Mouse (Mus musculus): Measurements from ENCODE around the gene Cnot11. TPM values are rescaled to one million over a fixed set of nuclear protein-coding genes. Genes with fewer than 3 reads are reported as not detected.

The Cnot11 gene
- polyA plus RNA-seq, 1 experiment from 2014 or later = 23.2 TPM

DNA sequence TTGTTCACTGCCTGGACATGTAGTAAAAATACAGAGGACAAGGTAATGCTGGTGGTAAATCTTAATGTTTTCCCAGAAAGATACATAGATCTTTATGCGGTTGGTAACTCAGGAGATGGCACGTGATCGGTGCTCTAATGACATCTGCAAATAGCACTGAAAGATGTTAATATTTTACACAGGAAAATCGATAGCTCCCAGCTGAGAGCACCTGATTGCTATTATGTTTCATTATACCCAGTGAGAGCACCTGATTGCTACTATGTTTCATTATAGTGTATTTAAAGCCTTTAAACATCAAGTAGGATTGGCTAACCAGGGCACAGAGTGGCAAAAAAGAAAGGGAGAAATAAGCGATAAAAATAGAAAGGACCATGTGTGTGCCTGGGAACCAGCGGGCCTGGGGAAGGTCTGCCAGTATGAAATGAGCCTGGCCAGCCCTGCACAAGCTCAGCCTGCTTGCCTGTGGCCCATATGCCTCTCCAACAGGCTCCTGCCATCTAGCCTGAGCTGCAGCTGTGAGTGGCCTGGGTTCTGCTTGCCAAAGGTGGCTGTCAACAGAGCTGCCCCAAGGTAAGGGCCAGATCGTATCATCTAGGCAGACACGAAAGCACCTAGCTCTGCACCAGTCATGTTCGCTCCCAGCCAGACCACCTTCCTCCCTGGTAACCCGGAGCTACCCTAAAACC lies 19.3 kb upstream of the Cnot11 start:
- Histone ChIP-seq H3K9me3 (no peaks in the 10 kb centered on the region), H3K9ac (no peak overlapping the region), H3K4me2 (replicated peaks) (no peak overlapping the region), H3K4me3 (no peak overlapping the region), H3K27me3 (no peaks in the 10 kb centered on the region), H3K36me3 (no peaks in the 10 kb centered on the region), H3K27ac (no peak overlapping the region), H3K4me1 (peaks cover 6% of the 10 kb centered on the region)
- 57% methylated on average over 10 of the region's 10 CpGs for WGBS
- 0 out of 2 replicates have a peak, but pooled peaks have one; percentile 24 for ATAC-seq (ENCODE audit: low FRiP score, low read depth)

DNA sequence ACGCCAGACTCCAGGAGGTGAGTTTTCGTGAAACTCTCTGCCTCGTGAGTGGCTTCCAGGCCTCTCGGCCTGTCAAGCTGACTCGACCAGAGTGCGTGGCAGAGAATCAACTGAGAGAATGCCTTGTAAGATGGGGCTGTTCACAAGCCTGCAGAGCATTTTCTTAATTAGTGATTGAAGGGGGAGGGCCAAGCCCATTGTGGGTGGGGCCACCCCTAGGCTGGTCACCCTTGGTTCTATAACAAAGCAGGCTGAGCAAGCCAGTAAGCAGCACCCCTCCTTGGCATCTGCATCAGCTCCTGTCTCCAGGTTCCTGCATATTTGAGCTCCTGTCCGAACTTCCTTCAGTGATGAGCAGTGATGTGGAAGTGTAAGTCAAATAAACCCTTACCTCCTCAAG lies 13.5 kb upstream of the Cnot11 start:
- Histone ChIP-seq H3K9me3 (no peaks in the 10 kb centered on the region), H3K4me3 (no peak overlapping the region), H3K4me2 (replicated peaks) (no peak overlapping the region), H3K4me1 (no peaks in the 10 kb centered on the region), H3K27me3 (no peaks in the 10 kb centered on the region), H3K9ac (no peak overlapping the region), H3K36me3 (no peaks in the 10 kb centered on the region), H3K27ac (no peak overlapping the region)
- no peak for ATAC-seq (ENCODE audit: low FRiP score, low read depth)
- 91% methylated on average over 7 of the region's 7 CpGs for WGBS

DNA sequence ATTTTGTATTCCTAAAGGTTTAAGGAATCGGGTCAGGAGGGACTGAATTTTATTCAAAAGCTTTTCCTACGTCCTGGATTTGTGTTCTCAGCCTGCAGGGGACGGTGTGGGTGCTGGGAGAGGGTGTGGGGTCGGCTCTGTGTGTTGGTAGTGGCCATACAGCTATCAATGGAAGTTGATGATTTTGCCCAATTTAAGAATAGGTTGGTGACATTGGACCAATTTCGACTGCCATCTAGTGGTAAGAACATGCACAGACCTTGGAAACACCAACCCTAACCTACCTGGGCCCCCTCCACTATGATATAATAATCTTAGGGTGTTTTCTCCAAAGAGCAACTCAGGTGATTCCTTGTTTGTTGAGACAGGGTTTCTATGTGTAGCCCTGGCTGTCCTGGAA lies 12.3 kb upstream of the Cnot11 start:
- Histone ChIP-seq H3K36me3 (no peaks in the 10 kb centered on the region), H3K4me3 (no peak overlapping the region), H3K27ac (no peak overlapping the region), H3K9me3 (no peaks in the 10 kb centered on the region), H3K27me3 (no peaks in the 10 kb centered on the region), H3K4me1 (no peaks in the 10 kb centered on the region), H3K4me2 (replicated peaks) (no peak overlapping the region), H3K9ac (no peak overlapping the region)
- 24% methylated on average over 5 of the region's 5 CpGs for WGBS
- no peak for ATAC-seq (ENCODE audit: low FRiP score, low read depth)

DNA sequence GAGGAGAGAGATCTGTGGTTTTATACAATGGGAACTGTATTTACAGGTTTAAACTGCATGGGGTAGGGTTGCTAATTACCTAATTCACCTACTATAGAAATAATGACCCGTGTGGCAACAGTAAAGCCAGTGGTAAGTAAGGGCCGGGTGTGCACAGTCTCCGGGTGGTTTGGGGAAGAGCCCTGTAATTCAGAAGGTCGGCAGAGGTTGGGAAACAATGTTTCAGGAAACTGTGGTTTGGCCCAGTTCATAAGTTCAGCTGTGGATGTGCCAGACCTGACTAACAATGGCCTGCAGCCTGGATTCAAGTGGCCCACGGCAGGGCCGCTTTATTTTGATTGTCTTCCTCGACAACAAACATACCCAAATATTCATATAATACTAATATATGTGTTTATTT lies 9.0 kb upstream of the Cnot11 start:
- H3K9ac ChIP-seq = no peak overlapping the region
- ATAC-seq (ENCODE audit: low FRiP score, low read depth) = no peak
- H3K4me3 ChIP-seq = no peak overlapping the region
- no peaks in the 10 kb centered on the region for H3K9me3 ChIP-seq
- H3K27me3 ChIP-seq = no peaks in the 10 kb centered on the region
- 66% methylated on average over 7 of the region's 7 CpGs for WGBS
- no peaks in the 10 kb centered on the region for H3K4me1 ChIP-seq
- H3K4me2 ChIP-seq (replicated peaks) = no peak overlapping the region
- H3K36me3 ChIP-seq = no peaks in the 10 kb centered on the region
- H3K27ac ChIP-seq = no peak overlapping the region

- Histone ChIP-seq H3K9me3 (no peaks in the 10 kb centered on the region), H3K9ac (no peak overlapping the region), H3K4me3 (no peak overlapping the region), H3K27ac (no peak overlapping the region), H3K36me3 (no peaks in the 10 kb centered on the region), H3K4me2 (replicated peaks) (no peak overlapping the region), H3K4me1 (no peaks in the 10 kb centered on the region), H3K27me3 (no peaks in the 10 kb centered on the region)
- WGBS = 84% methylated on average over 9 of the region's 9 CpGs
- no peak for ATAC-seq (ENCODE audit: low FRiP score, low read depth)
Observed at GRCm38 (mm10) chr1:39526371-39527167, 8.2 kb upstream of the Cnot11 start.

DNA sequence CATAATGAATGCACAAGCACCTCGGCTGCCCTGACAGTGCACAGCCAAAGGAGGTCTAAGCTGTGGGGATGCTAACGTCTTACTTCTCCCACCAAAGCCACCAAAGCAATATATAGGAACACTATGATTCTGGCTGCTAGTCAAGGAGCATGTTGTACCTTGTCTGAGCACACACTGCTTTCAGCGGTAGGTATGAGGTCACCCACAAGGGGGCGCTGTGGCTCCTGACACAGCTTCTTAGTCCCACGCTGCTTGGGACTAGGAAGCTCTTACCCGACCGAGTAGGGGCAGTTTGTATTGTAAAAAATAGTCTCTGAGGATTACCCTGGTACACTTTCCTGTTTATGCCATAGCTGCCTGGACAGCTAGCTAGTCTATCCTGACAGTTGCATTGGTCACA lies 7.4 kb upstream of the Cnot11 start:
- Histone ChIP-seq H3K4me2 (replicated peaks) (no peak overlapping the region), H3K9ac (no peak overlapping the region), H3K27ac (no peak overlapping the region), H3K4me1 (no peaks in the 10 kb centered on the region), H3K36me3 (no peaks in the 10 kb centered on the region), H3K9me3 (no peaks in the 10 kb centered on the region), H3K27me3 (no peaks in the 10 kb centered on the region), H3K4me3 (no peak overlapping the region)
- peak; percentile 67; the same call in 1 of the 2 replicates for ATAC-seq (ENCODE audit: low FRiP score, low read depth)
- 7% methylated on average over 7 of the region's 7 CpGs for WGBS

GRCm38 (mm10) chr1:39528319-39528718 lies 6.5 kb upstream of the Cnot11 start:
- no peak overlapping the region for H3K4me2 ChIP-seq (replicated peaks)
- no peak for ATAC-seq (ENCODE audit: low FRiP score, low read depth)
- H3K27ac ChIP-seq = no peak overlapping the region
- H3K36me3 ChIP-seq = no peaks in the 10 kb centered on the region
- 70% methylated on average over 6 of the region's 6 CpGs for WGBS
- H3K4me3 ChIP-seq = no peak overlapping the region
- H3K9ac ChIP-seq = no peak overlapping the region
- no peaks in the 10 kb centered on the region for H3K9me3 ChIP-seq
- H3K27me3 ChIP-seq = no peaks in the 10 kb centered on the region
- no peaks in the 10 kb centered on the region for H3K4me1 ChIP-seq

DNA sequence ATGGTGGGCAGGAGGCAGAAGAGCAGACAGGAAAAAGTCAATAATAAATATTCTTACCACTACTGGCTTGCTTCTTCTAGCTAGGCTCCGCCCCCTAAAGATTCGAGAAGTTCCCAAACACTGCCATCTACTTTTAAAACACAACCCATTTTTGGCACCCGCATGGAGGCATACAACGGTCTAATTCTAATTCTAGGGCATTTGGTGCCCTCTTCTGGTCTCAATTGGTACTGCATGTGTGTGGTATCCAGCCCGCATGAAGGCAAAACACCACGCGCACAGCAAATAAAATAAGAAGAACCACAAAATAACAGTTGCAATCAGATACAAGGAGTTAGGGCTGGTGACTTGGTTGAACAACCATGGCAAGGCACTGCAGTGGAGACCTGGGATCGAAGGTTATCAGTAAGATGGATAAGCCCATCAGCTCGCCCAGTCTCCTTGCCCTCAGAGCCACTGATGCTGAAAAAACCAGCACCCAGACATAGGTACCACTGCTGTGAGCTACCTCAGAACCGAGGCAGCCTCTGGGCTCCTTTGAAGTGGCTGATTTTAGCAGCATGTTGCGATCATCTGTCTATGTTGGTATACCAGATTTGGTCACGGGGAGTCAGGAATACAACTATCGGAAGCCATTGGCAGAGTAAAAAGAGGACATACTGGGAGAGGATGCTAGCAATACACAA lies 4.4 kb upstream of the Cnot11 start:
- ATAC-seq (ENCODE audit: low FRiP score, low read depth) = no peak
- H3K36me3 ChIP-seq = no peaks in the 10 kb centered on the region
- 39% methylated on average over 13 of the region's 13 CpGs for WGBS

GRCm38 (mm10) chr1:39531036-39531435 lies 3.8 kb upstream of the Cnot11 start:
- no peak overlapping the region for H3K4me2 ChIP-seq (replicated peaks)
- no peaks in the 10 kb centered on the region for H3K9me3 ChIP-seq
- ATAC-seq (ENCODE audit: low FRiP score, low read depth) = no peak
- H3K27me3 ChIP-seq = no peaks in the 10 kb centered on the region
- WGBS = 67% methylated on average over 4 of the region's 4 CpGs
- no peak overlapping the region for H3K4me3 ChIP-seq
- H3K27ac ChIP-seq = no peak overlapping the region
- H3K9ac ChIP-seq = no peak overlapping the region
- H3K36me3 ChIP-seq = no peaks in the 10 kb centered on the region
- H3K4me1 ChIP-seq = no peaks in the 10 kb centered on the region

More for the DNA sequence above, 4.4 kb upstream of the Cnot11 start:
- Histone ChIP-seq H3K9ac (no peak overlapping the region), H3K9me3 (no peaks in the 10 kb centered on the region), H3K4me1 (no peaks in the 10 kb centered on the region), H3K27me3 (no peaks in the 10 kb centered on the region), H3K27ac (no peak overlapping the region), H3K4me2 (replicated peaks) (no peak overlapping the region), H3K4me3 (no peak overlapping the region)

GRCm38 (mm10) chr1:39533917-39534316 lies 875 bp upstream of the Cnot11 start:
- no peak for ATAC-seq (ENCODE audit: low FRiP score, low read depth)
- Histone ChIP-seq H3K27me3 (no peaks in the 10 kb centered on the region), H3K27ac (no peak overlapping the region), H3K36me3 (peaks cover 13% of the 10 kb centered on the region), H3K4me2 (replicated peaks) (no peak overlapping the region), H3K9ac (no peak overlapping the region), H3K9me3 (no peaks in the 10 kb centered on the region), H3K4me3 (no peak overlapping the region), H3K4me1 (peaks cover 14% of the 10 kb centered on the region)
- WGBS = 23% methylated on average over 3 of the region's 3 CpGs

GRCm38 (mm10) chr1:39535515-39536311 lies 921 bp downstream of the Cnot11 start:
- Histone ChIP-seq H3K4me1 (peaks cover 14% of the 10 kb centered on the region), H3K27me3 (no peaks in the 10 kb centered on the region), H3K9me3 (peaks cover 11% of the 10 kb centered on the region; the same call in 1 of the 2 replicates), H3K4me2 (replicated peaks) (peak overlapping the region; percentile 85), H3K9ac (peak overlapping the region; percentile 95), H3K36me3 (peaks cover 31% of the 10 kb centered on the region), H3K27ac (peak overlapping the region; percentile 91), H3K4me3 (peak overlapping the region; percentile 98)
- peak; percentile 93 for ATAC-seq (ENCODE audit: low FRiP score, low read depth)
- WGBS = under 1% methylated on average over 97 of the region's 100 CpGs
